Mouse (Mus musculus) forebrain, embryonic 10.5 days (tissue): ENCODE measurements around the gene Mllt6. TPM values are rescaled to one million over a fixed set of nuclear protein-coding genes. Genes with fewer than 3 reads are reported as not detected.
"Not testable (repeated sequence)": the region's sequence is repeated elsewhere in the genome, so short reads cannot be mapped to it uniquely, and the experiment has no call there.

ENCODE experiments used
- DNase-seq: peaks from one replicate; pipeline ENCODE4 v3.0.0-alpha.2; 2017; ENCODE audit warnings: low spot score; ENCODE audit errors: extremely low spot score
- H3K27ac ChIP-seq: fragments of 300-500 bp; sonication (generic); 2 replicates; pipeline ENCODE4 v1.5.1; 2016; ENCODE audit warnings: mild to moderate bottlenecking
- H3K27me3 ChIP-seq: fragments of 300-500 bp; sonication (generic); 2 replicates; pipeline ENCODE4 v1.6.1; 2016; ENCODE audit warnings: mild to moderate bottlenecking; ENCODE audit not compliant: poor library complexity, severe bottlenecking
- H3K36me3 ChIP-seq: fragments of 300-500 bp; sonication (generic); replicated peaks from 2 replicates; pipeline ENCODE4 v1.6.1; 2016; ENCODE audit warnings: mild to moderate bottlenecking, moderate library complexity
- H3K4me1 ChIP-seq: fragments of 300-500 bp; sonication (generic); 2 replicates; pipeline ENCODE4 v1.6.1; 2016
- H3K4me3 ChIP-seq: fragments of 300-500 bp; sonication (generic); 2 replicates; pipeline ENCODE4 v1.5.1; 2016; ENCODE audit warnings: mild to moderate bottlenecking, moderate library complexity
- H3K9me3 ChIP-seq: fragments of 300-500 bp; sonication (generic); 2 replicates; pipeline ENCODE4 v1.6.1; 2016; ENCODE audit warnings: mild to moderate bottlenecking, moderate library complexity
- WGBS: fragments of 180-500 bp; shearing (Covaris S2); methylation state at CpG from one replicate; pipeline ENCODE4 v1.1.7; 2016; 5-methylcytosine and 5-hydroxymethylcytosine counted together
- polyA plus RNA-seq: library from polyadenylated mRNA; unstranded; fragments of >200 nt; fragmentation: Nextera tagmentation; extraction: Ambion mirVana; gene quantifications from 2 replicates; pipeline ENCODE4 v1.2.1, GENCODE M21; 2016

The Mllt6 gene
- polyA plus RNA-seq, 1 experiment from 2014 or later: 2.5 TPM

DNA sequence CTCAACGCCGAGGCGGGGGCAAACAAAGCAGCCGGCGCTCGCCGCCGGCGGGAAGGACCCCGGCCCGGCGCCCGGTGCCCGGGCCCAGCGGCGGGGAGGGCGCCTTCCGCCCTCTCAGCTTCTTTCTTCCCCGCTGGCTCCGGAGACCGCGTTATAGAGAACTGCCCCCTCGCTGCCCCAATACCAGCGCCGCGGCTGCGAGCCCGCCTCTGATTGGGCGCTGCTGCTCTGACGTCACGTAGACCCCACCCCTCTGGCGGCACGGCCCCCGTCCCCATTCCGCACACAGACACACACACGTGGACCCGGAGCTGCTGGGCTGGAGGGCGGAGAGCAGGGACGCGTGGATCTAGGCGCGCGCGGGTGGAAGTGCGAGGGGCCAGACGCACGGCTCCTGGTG is 33.6 kb upstream of the Mllt6 start, which contains the start of gene Epop:
Gene Epop (minus strand): TSS at position 127 of the 400 bp plus-strand sequence.
- Histone ChIP-seq H3K9me3 (no peaks in the 10 kb centered on the region), H3K27ac (peak within 1 kb of the TSS; percentile 90), H3K4me3 (peak within 1 kb of the TSS; percentile 70), H3K27me3 (peaks cover 77% of the 10 kb centered on the region), H3K36me3 (no peaks in the 10 kb centered on the region), H3K4me1 (peaks cover 63% of the 10 kb centered on the region)
- WGBS: under 1% methylated on average over 47 of the region's 47 CpGs
- DNase-seq: peak; percentile 96

DNA sequence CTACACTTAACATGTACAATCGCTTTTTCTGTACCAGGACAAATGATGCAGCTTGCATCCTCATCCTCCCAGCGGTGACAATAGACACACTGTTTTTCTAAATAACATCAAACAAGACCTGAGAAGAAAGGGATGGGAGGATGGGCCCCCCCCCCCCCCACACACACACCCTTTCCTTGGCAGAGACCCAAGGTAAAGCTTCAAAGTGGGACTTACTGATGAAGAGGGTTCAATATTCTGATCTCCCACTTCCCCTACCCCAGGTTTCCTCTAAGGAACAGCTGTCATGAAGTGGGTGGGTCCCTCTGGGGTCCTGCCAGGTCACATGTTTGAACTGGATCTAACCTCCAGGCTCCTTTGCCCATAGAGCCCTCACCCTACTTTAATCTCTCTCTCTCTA is 32.2 kb upstream of the Mllt6 start:
- H3K27ac ChIP-seq: no peak overlapping the region
- H3K27me3 ChIP-seq: peaks cover 63% of the 10 kb centered on the region
- 28% methylated on average over 2 of the region's 2 CpGs for WGBS
- H3K36me3 ChIP-seq: no peaks in the 10 kb centered on the region
- H3K4me3 ChIP-seq: 0 out of 2 replicates have a peak overlapping the region, but pooled peaks have one; percentile 1
- H3K4me1 ChIP-seq: peaks cover 61% of the 10 kb centered on the region
- no peaks in the 10 kb centered on the region for H3K9me3 ChIP-seq
- no peak for DNase-seq

DNA sequence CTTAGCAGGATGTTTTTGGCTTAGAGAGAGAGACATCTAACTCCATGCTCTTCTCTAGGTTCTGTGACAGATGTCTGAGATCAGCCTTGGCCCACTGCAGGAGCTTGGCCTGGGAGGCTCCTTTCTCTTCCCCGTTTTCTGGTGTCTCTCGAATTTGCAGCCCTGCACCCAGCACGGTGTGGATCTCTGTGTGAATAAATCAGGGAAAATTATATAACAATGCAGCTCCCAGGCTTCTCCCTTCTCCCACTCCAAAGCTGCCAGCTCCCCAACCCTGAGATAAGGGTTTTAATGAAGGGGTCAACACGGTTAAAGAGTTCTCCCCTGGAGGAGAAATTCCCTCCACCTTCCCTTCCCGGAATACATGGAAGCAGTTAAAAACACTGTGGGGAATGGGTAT is 31.7 kb upstream of the Mllt6 start:
- Histone ChIP-seq H3K27ac (no peak overlapping the region), H3K9me3 (no peaks in the 10 kb centered on the region), H3K27me3 (peaks cover 58% of the 10 kb centered on the region), H3K4me3 (0 out of 2 replicates have a peak overlapping the region, but pooled peaks have one; percentile 1), H3K36me3 (no peaks in the 10 kb centered on the region), H3K4me1 (peaks cover 56% of the 10 kb centered on the region)
- no peak for DNase-seq
- 16% methylated on average over 5 of the region's 5 CpGs for WGBS

DNA sequence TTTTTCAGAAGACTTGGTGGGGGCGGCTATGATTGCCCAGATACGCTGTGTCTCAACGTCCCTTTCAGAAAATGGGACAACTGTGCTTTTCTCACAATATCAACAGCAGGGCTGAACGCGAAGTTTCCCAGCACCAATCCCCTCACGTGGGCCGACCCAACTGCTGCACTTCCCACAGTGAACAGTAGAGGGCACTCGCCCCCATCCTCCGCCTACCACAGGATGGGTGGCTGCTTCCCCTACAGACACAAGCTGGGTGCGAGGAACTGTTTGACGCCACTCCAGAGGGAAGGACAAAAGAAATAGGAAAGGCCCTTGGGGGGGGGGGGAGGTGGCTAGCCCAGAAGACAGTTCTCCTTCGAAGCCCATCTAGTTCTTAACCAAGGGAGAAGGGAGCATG is 31.3 kb upstream of the Mllt6 start:
- H3K27me3 ChIP-seq: peaks cover 54% of the 10 kb centered on the region
- H3K4me1 ChIP-seq: peaks cover 52% of the 10 kb centered on the region
- 2% methylated on average over 12 of the region's 12 CpGs for WGBS
- no peaks in the 10 kb centered on the region for H3K9me3 ChIP-seq
- peak; percentile 83 for DNase-seq
- no peaks in the 10 kb centered on the region for H3K36me3 ChIP-seq
- 0 out of 2 replicates have a peak overlapping the region, but pooled peaks have one; percentile 11 for H3K27ac ChIP-seq
- H3K4me3 ChIP-seq: 0 out of 2 replicates have a peak overlapping the region, but pooled peaks have one; percentile 5

DNA sequence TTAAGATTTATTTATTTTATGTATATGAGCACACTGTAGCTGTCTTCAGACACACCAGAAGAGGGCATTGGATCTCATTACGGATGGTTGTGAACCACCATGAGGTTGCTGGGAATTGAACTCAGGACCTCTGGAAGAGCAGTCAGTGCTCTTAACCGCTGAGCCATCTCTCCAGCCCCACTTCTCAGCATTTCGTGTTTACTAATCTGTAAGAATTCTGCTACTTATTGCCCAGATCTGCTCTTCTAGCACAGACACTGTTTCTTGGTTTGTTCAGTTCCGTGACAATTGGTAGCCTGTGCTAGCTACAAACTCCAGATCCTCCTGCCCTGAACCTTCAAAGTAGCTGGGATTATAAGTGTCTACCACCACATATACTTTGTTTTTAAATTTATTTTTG is 30.8 kb upstream of the Mllt6 start:
- not testable (repeated sequence) for H3K36me3 ChIP-seq, DNase-seq, H3K9me3 ChIP-seq, H3K27ac ChIP-seq, H3K4me3 ChIP-seq
- WGBS: 87% methylated on average over 4 of the region's 4 CpGs
- Histone ChIP-seq H3K27me3 (peaks cover 49% of the 10 kb centered on the region), H3K4me1 (peaks cover 47% of the 10 kb centered on the region)

DNA sequence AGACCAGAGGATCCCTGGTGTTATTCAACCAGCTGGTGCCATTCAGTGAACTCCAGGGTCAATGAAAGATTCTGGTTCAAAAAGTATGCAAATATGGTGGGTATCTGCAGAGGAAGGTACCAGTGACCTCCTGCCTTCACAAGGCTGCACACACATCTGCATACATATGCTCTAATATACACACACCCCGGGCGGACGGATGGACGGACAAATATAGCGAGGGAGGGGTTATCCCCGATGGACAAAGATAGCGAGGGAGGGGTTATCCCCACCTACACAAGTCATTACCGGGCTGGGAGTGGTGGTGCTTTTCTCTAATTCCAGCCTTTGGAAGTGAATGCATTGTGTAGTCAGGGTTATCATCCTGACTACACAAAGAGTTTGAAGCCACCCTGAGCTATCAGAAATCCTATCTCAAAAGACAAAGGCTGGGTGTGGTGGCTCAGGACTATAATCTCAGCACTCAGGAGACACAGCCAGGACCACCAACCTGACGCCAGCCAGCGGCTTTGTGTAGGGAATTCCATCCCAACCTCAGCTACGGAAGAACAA is 27.7 kb upstream of the Mllt6 start:
- Histone ChIP-seq H3K27ac (no peak overlapping the region), H3K9me3 (no peaks in the 10 kb centered on the region), H3K27me3 (peaks cover 21% of the 10 kb centered on the region), H3K4me3 (no peak overlapping the region), H3K4me1 (peaks cover 17% of the 10 kb centered on the region), H3K36me3 (no peaks in the 10 kb centered on the region)
- no peak for DNase-seq
- WGBS: 78% methylated on average over 11 of the region's 11 CpGs

DNA sequence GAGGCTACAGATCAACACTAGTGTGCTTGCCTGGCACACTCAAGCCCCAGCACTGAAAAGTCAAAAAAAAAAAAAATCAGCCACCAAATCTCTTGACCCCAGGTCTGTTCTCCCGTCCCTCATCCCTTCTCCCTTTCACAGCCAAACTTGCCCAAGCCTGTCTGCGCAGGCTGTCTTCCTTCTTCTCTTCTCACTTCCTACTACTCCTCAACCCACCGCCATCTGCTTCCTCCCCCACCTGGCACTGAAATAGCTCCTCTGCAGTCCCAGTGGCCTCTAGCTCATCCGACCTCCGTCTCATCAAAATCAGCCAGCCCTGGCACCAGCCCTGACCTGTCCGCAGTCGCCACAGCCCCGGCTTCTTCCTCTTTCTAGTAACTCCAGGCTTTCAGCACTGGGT is 21.5 kb upstream of the Mllt6 start:
- Histone ChIP-seq H3K9me3 (no peaks in the 10 kb centered on the region), H3K27me3 (no peaks in the 10 kb centered on the region), H3K4me3 (no peak overlapping the region), H3K27ac (no peak overlapping the region), H3K4me1 (no peaks in the 10 kb centered on the region), H3K36me3 (no peaks in the 10 kb centered on the region)
- WGBS: 68% methylated on average over 8 of the region's 8 CpGs
- DNase-seq: no peak

DNA sequence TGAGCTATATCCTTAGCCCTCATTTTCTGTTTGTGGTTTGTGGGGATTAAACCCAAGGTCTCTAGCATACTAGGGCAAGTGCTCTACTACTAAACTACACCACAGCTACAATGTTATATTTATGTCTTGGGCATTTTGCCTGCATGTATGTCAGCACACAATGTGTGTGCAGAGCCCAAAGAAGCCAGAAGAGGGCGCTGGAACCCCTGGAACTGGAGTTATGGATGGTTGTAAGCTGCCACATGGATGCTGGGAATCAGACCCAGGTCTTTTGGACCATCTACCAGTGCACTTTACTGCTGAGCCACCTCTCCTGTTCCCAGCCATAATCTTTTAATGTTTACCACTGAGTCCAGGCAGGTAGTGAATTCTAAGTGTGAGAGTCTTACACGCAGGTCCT is 20.5 kb upstream of the Mllt6 start:
- Histone ChIP-seq H3K27me3 (no peaks in the 10 kb centered on the region), H3K9me3 (no peaks in the 10 kb centered on the region), H3K36me3 (no peaks in the 10 kb centered on the region), H3K4me3 (no peak overlapping the region), H3K4me1 (no peaks in the 10 kb centered on the region), H3K27ac (no peak overlapping the region)
- DNase-seq: no peak
- WGBS: 49% methylated on average over 2 of the region's 2 CpGs

DNA sequence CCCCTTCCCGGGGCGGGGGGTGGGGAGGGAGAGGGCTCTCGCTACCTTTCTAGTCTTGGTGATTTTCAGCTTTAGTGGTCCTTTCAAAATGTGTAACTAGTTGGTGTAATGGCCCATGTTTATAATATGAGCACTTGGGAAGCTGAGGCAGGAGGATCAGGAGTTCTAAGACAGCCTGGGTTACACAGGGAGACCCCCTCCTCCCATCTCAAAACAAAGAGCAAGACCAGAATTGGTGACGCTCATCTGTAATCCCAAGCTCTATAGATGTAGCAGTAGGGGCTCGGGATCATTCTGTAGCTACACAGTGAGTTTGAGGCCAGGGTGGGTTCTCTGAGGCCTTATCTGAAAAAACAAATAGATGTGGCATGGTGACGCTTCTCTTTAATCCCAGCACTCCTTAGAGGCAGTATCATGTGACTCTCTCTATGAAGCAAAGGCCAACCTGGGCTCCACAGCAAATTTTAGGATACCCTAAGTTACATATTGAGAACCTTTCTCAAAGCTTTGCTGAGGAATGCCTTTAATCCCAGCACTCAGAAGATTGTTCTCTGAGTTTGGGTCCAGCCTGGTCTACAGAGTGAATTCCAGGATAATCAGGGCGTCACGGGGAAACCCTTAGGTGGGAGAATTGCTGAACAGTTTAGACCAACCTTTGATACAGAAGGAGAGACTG is 19.7 kb upstream of the Mllt6 start:
- Histone ChIP-seq H3K27ac (no peak overlapping the region), H3K4me3 (no peak overlapping the region), H3K9me3 (no peaks in the 10 kb centered on the region), H3K27me3 (no peaks in the 10 kb centered on the region), H3K4me1 (no peaks in the 10 kb centered on the region), H3K36me3 (no peaks in the 10 kb centered on the region)
- DNase-seq: no peak
- 88% methylated on average over 8 of the region's 8 CpGs for WGBS

DNA sequence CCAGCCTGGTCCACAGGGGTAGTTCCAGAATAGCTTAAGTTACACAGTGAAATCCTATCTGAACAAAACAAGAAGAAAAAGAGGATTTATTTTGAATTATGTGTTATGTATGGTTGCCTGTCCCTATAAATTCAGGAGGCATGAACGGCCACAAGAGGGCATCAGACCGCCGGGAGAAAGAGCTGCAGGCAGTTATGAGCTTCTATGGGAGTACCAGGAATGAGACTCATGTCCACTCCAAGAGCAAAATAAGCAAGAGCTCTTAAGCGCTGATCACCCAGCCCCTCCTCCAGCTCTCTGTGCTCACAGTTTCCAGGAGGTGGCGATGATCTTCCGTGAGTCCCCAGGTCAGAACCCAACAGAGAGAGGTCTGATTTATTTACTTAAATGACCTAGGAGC is 18.4 kb upstream of the Mllt6 start:
- 2% methylated on average over 6 of the region's 6 CpGs for WGBS

DNA sequence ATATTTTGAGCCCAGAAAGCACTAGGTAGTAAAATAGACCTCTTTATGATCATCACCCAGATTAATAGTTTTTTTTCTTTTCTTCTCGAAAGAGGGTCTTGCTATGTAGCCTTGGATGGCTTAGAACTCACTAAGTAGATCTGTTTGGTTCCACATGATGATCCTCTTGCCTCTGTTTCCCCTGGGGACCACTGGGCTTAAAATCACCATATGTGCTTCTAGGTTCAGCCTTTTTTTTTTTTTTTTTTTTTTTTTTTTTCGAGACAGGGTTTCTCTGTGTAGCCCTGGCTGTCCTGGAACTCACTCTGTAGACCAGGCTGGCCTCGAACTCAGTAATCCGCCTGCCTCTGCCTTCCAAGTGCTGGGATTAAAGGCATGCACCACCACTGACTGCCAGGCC is 14.7 kb upstream of the Mllt6 start:
- not testable (repeated sequence) for H3K27me3 ChIP-seq, H3K9me3 ChIP-seq, H3K27ac ChIP-seq, DNase-seq, H3K36me3 ChIP-seq, H3K4me3 ChIP-seq
- peaks cover 11% of the 10 kb centered on the region for H3K4me1 ChIP-seq
- 93% methylated on average over 3 of the region's 4 CpGs for WGBS

More for the DNA sequence above, 18.4 kb upstream of the Mllt6 start:
- Histone ChIP-seq H3K27ac (no peak overlapping the region), H3K36me3 (no peaks in the 10 kb centered on the region), H3K4me1 (no peaks in the 10 kb centered on the region), H3K4me3 (no peak overlapping the region), H3K9me3 (no peaks in the 10 kb centered on the region), H3K27me3 (no peaks in the 10 kb centered on the region)
- DNase-seq: peak; percentile 72

DNA sequence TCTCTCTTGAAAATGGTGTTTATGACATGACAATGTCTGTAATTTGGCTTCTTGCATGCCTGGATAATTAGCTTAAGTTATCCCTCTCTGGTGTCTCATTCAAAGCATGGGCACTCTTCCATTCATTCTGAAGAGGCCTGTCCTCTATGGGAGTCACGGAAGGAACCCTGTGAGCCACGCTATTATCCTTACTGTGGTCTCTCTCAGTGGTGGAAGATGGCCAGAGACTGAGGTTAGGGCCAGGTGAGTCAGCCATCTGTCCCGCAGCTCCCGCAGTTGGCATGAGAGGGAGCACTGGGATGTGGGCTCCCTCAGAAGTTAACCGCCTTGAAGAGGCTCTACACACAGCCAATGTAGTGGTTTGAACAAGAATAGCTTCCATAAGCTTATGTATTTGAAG is 12.9 kb upstream of the Mllt6 start:
- Histone ChIP-seq H3K27ac (no peak overlapping the region), H3K9me3 (0 out of 2 replicates have a peak, but pooled peaks cover 4% of the 10 kb centered on the region), H3K4me1 (peaks cover 11% of the 10 kb centered on the region), H3K36me3 (no peaks in the 10 kb centered on the region), H3K4me3 (no peak overlapping the region), H3K27me3 (peaks cover 9% of the 10 kb centered on the region; the same call in 1 of the 2 replicates)
- DNase-seq: no peak
- 68% methylated on average over 5 of the region's 5 CpGs for WGBS

DNA sequence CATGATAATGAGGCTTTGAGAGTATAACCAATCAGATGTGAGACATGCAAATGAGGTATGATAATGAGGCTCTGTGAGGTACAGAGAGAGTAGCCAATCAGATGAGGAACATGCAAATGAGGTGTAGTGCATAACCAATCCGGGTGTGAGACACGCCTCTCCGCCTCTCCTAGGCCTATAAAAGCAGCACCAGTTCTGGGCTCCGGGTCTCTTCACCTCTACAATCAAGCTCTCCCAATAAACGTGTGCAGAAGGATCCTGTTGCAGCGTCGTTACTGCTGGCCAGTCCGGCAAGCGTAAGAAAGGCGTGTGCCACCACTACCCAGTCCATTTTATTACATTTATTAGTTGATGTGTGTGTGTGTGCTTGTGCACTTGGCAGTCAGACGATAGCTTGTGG is 9.8 kb upstream of the Mllt6 start:
- not testable (repeated sequence) for DNase-seq, H3K4me3 ChIP-seq, H3K36me3 ChIP-seq, H3K27ac ChIP-seq, H3K9me3 ChIP-seq
- 92% methylated on average over 11 of the region's 11 CpGs for WGBS
- peaks cover 12% of the 10 kb centered on the region for H3K27me3 ChIP-seq
- H3K4me1 ChIP-seq: peaks cover 23% of the 10 kb centered on the region
